Mouse (Mus musculus) CD4-positive, CD25-positive, alpha-beta regulatory T cell (primary cell): Measurements from ENCODE around the gene Slc12a4. TPM values are rescaled to one million over a fixed set of nuclear protein-coding genes. Genes with fewer than 3 reads are reported as not detected.

Experiments
- polyA plus RNA-seq: library from polyadenylated mRNA; unstranded; fragments of 100-300 nt; shearing (Covaris generic); gene quantifications from one replicate; pipeline ENCODE4 v1.2.1, GENCODE M21; 2017

Slc12a4 gene
- polyA plus RNA-seq: 19.6 TPM

DNA sequence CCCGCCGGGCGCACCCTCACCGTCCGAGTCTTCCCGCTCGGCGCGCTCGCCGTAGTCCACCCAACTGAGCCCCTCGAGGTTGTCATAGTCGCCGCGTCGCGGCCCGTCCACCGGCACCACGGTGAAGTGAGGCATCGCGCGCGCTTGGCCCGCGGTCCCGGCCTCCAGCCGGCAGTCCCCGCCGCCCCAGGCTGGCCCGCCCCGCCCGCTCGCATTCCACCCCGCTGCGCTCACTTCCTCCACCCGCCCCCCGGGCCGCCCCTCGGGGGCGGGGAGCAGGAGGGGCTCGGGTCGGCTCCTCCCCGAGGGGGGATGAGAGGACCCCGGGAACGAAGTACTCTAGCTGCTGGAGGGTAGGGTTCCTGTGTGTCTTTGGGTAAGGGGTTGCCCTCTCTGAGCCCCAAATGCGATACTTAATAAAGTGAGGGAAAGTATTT is at the start of gene Slc12a4:
Gene Slc12a4, minus strand, starts transcription at position 193 of the 437 bp plus-strand sequence.

GRCm38 (mm10) chr8:106011643-106011986 is 45.7 kb upstream of the Slc12a4 start, which contains the start of gene Ddx28:
Ddx28 (minus strand) TSS chr8:106011882.

DNA sequence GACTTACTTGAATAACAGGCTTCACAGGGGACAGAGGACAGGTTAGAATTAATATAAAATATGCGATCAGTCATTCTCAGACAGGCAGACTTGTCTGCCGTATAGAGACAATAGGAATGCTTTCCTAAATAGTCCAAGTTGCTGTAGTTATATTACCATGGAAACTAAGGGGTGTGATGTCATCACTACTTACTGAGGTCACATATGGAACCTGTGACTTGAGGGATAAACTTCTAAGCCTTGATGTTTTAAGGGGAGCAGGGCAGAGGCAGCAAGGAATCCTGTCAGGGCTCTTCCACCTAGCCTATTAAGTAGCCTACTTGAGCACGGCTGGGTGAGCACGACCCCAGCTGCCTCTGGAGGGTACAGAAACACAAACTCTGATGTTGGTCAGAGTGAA is 40.0 kb upstream of the Slc12a4 start, which contains the start of gene Dpep2nb:
Gene Dpep2nb, minus strand, starts transcription at position 101 of the 400 bp plus-strand sequence.

DNA sequence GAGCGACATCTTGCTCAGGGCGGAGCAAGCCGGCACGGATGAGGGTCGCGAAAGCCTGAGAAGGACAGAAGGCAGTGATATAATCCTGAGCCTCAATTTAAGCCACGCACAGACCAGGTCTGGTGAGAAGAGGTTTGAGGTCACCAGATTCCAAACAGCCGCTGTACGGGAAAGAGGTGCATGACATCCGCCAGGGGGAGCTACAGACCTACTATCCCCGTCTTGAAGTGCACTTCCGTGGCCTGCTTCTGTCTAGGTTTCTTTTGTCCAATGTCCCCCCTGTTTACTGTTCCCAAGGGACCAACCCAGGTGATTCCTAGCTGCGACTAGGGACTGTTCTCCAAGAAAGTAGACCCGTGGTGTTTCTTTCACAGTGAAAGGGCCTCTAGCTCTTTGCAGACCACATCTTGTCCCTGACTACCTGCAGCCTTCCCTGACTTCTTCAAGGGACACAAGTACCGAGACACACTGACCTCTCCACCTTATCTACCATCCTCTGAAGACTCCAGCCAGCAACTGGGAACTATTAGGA is 25.0 kb upstream of the Slc12a4 start, which contains the start of gene Dus2:
Gene Dus2, plus strand, starts transcription at position 482 of the 532 bp plus-strand sequence.

DNA sequence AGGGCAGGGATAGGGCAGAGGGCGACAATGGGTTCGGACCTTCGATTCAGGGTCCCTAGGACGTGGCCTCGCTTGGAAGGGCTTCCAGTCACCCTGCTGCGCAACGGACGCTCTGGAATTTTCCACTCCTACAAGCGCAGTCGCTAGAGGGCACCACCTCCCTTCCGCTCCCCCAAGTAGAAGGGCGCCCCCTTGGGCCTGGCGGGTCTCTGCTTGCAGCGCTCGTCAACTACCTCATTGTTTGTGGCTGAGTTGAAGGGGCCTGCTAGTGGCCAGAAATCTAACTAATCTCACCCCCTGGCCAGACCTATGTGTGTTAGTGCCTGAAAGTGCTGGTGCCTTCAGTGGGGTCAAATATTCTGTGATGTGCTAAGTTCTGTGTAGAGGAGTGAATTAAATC is 13.4 kb upstream of the Slc12a4 start, which contains the start of gene Dpep3:
Gene Dpep3, minus strand, starts transcription at position 105 of the 400 bp plus-strand sequence.

DNA sequence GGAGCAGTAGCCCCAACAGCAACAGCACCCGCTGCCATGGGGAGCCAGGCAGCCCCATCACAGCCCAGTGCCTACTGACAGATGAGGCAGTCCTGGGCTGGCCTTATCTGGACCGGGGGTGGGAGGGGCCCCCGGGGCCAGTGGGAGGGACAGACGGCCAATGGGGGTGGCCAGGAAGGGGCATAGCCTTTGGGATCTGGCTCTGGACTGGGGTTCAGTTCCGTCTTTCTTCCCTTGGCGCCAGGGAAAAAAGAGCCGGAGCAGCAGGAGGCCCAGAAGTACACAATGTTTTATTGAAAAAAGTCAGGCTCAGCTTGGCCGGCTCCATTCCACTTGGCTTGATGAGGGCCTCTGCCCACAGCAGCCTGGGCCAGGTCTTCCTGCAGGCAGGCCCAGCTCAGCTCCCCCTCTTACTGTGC is 22.6 kb downstream of the Slc12a4 start, which contains the start of gene Lcat:
Gene Lcat, minus strand, starts transcription at position 62 of the 419 bp plus-strand sequence.

GRCm38 (mm10) chr8:105938306-105938669 is 27.6 kb downstream of the Slc12a4 start, which contains the start of gene Psmb10:
Psmb10 (minus strand) TSS chr8:105938444.

GRCm38 (mm10) chr8:105933762-105934161 is 32.1 kb downstream of the Slc12a4 start, which contains the start of gene Ctrl:
Ctrl (minus strand) TSS chr8:105933862.

GRCm38 (mm10) chr8:105900180-105900940 is 65.5 kb downstream of the Slc12a4 start, which contains the start of gene Pskh1:
Pskh1 (plus strand) TSS chr8:105900441.

Other genes with a start within 250 kb of the Slc12a4 start
- gene Gfod2, start 207.4 kb downstream of the Slc12a4 start, polyA plus RNA-seq: 5.2 TPM
- gene Ranbp10, start 138.7 kb downstream of the Slc12a4 start, polyA plus RNA-seq: 23.6 TPM
- 0.85 TPM for gene Tsnaxip1, start 138.4 kb downstream of the Slc12a4 start, polyA plus RNA-seq
- 19.7 TPM for gene Cenpt, start 112.8 kb downstream of the Slc12a4 start, polyA plus RNA-seq
- 36.7 TPM for gene Thap11, start 111.0 kb downstream of the Slc12a4 start, polyA plus RNA-seq
- 12.7 TPM for gene Nutf2, start 105.5 kb downstream of the Slc12a4 start, polyA plus RNA-seq
- 80.7 TPM for gene Edc4, start 85.2 kb downstream of the Slc12a4 start, polyA plus RNA-seq
- 1.1 TPM for gene Nrn1l, start 72.5 kb downstream of the Slc12a4 start, polyA plus RNA-seq
- gene Pskh1, start 65.7 kb downstream of the Slc12a4 start, polyA plus RNA-seq: 28.6 TPM
- gene Ctrl, start 32.2 kb downstream of the Slc12a4 start, polyA plus RNA-seq: 2.1 TPM
- gene Psmb10, start 27.7 kb downstream of the Slc12a4 start, polyA plus RNA-seq: 402 TPM
- 0.44 TPM for gene Lcat, start 22.7 kb downstream of the Slc12a4 start, polyA plus RNA-seq
- gene Dpep3, start 13.3 kb upstream of the Slc12a4 start, polyA plus RNA-seq: not detected
- gene Dus2, start 25.2 kb upstream of the Slc12a4 start, polyA plus RNA-seq: 18.3 TPM
- 0.49 TPM for gene Dpep2nb, start 39.9 kb upstream of the Slc12a4 start, polyA plus RNA-seq
- gene Ddx28, start 45.8 kb upstream of the Slc12a4 start, polyA plus RNA-seq: 15.7 TPM
- 139 TPM for gene Nfatc3, start 92.7 kb upstream of the Slc12a4 start, polyA plus RNA-seq
- gene Esrp2, start 170.9 kb upstream of the Slc12a4 start, polyA plus RNA-seq: 1.2 TPM
- 9.0 TPM for gene Pla2g15, start 184.3 kb upstream of the Slc12a4 start, polyA plus RNA-seq
- 35.5 TPM for gene Slc7a6, start 202.8 kb upstream of the Slc12a4 start, polyA plus RNA-seq
- gene Slc7a6os, start 244.8 kb upstream of the Slc12a4 start, polyA plus RNA-seq: 67.0 TPM
- gene Prmt7, start 244.8 kb upstream of the Slc12a4 start, polyA plus RNA-seq: 44.5 TPM